Mouse (Mus musculus) adrenal gland, adult 10 weeks (tissue): ENCODE measurements around the gene Parvb. TPM values are rescaled to one million over a fixed set of nuclear protein-coding genes. Genes with fewer than 3 reads are reported as not detected.

Experiments
- polyA plus RNA-seq: library from polyadenylated mRNA; stranded (reverse); fragments of 350-450 nt; fragmentation: Illumina TruSeq; extraction: RNeasy Lipid Tissue Mini Kit (QIAGEN cat#74804); gene quantifications from one replicate; pipeline ENCODE4 v1.2.3, GENCODE M21; 2014; ENCODE audit warnings: low read depth, low replicate concordance

Parvb gene
- 2.7 TPM for polyA plus RNA-seq

GRCm38 (mm10) chr15:84231721-84232561 lies at the start of gene Parvb:
TSS of gene Parvb (plus strand) at chr15:84232043.

GRCm38 (mm10) chr15:84192058-84192791 lies 39.6 kb upstream of the Parvb start, which contains the start of gene Samm50:
TSS of gene Samm50 (plus strand) at chr15:84192241.

GRCm38 (mm10) chr15:84323966-84324869 lies 92.4 kb downstream of the Parvb start, which contains the start of gene Parvg:
TSS of gene Parvg (plus strand) at chr15:84324026.

Other genes with a start within 250 kb of the Parvb start
- not detected for gene Efcab6, start 166.7 kb upstream of the Parvb start, polyA plus RNA-seq
- 0.70 TPM for gene Sult4a1, start 126.3 kb upstream of the Parvb start, polyA plus RNA-seq
- not detected for gene Pnpla5, start 108.9 kb upstream of the Parvb start, polyA plus RNA-seq
- not detected for gene Pnpla3, start 64.2 kb upstream of the Parvb start, polyA plus RNA-seq
- gene Samm50, start 39.8 kb upstream of the Parvb start, polyA plus RNA-seq = 59.5 TPM
- 0.87 TPM for gene Parvg, start 92.0 kb downstream of the Parvb start, polyA plus RNA-seq
- gene Shisal1, start 215.1 kb downstream of the Parvb start, polyA plus RNA-seq = 0.58 TPM